Mouse (Mus musculus): ENCODE measurements at regions not wholly inside any gene's neighbourhood (a gene's known extent, or its start where the extent isn't known, plus 50 kb on each side); places are given as distances from the start of the nearest gene placed in this dataset.

DNA sequence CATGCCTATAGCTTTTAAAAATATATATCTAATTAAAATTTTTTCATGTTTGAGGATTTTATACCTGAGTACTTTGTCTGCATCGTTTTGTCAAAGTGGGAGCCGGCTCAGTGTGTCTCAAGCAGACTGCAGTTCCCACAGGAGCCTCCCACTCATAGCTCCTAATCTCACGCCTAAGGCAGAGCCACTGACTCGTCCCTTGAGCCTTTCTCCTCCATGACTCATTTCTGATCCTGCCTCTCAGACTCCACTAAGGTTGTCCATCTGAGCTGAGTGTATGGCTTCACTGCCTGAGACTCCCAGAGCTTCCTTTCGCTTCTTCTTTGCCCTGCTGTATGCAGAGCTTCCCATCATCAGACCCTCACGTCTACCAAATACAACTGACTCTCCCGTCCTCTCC, 98.8 kb downstream of the Efnb2 start:
- no peak for DNase-seq

DNA sequence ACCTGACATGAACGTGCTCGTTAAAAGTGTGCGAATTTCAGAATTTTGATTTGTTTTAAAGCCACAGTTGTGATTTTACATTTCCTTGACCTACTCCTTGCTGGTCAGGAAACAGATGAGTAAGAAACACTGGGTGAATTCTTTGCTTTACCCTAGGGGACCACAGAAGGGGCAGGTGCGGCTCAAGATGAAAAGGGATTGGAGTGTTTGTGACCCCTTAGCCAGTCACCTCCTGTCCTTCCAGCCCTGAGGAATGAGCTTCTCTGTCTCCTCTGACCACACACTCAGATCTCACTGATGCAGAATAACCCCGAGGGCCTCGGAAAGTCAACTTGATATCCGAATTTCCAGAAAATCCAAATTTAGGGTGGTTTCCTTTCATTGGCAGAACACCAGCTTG, 103.0 kb downstream of the Efnb2 start:
- DNase-seq = no peak

GRCm38 (mm10) chr8:8556152-8556551, 104.9 kb downstream of the Efnb2 start:
- DNase-seq = no peak

- DNase-seq = no peak
These were observed 106.4 kb downstream of the Efnb2 start for GRCm38 (mm10) chr8:8554691-8555090.

- no peak for DNase-seq
These were observed 108.3 kb downstream of the Efnb2 start for GRCm38 (mm10) chr8:8552779-8553178.

DNA sequence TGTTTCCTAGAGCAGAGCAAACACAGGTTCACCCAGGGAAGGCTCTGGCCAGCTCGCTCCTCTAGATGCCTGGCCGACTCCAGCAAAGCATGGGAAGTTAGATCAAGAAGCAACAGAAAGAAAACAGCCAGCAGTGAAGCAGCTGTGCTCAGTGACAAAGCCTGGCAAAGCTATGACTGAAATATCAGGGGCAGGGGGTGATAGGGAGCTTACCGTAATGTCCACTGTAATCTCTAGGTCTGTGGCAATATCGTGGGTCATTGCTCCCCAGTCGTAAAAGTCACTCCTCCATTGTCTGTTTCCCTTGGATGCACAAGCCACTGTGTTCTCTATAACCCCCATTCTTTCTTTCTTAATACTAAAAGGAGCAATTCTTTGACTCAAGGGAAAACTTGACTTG, 124.4 kb downstream of the Efnb2 start:
- DNase-seq = no peak

GRCm38 (mm10) chr8:8534787-8535186, 126.3 kb downstream of the Efnb2 start:
- DNase-seq = no peak

GRCm38 (mm10) chr8:8532907-8533306, 128.1 kb downstream of the Efnb2 start:
- DNase-seq = no peak

- no peak for DNase-seq
These were observed 130.5 kb downstream of the Efnb2 start for GRCm38 (mm10) chr8:8530540-8530939.

GRCm38 (mm10) chr8:8521532-8521931, 139.5 kb downstream of the Efnb2 start:
- DNase-seq = no peak

DNA sequence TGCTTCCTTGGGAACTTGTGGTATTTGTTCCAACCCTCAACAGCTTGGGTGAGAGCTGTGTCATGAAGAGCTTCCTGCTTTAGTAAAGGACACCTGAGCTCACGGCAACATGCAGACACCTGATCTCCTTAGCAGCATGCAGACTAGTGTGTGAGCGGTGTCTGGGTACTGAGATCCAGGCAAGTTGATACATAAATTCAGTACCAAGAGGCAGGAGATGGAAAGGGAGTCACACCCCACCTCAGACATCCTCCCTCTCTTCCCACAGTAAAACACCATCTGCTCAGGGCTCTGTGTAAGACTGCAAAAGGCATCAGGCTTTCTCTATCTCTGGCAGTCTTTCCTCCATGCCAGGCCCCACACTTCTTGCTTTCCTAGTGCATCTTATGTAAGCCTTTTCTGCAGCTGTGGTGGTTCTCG, 141.3 kb downstream of the Efnb2 start:
- DNase-seq = no peak

- no peak for DNase-seq
These were observed 143.4 kb downstream of the Efnb2 start for GRCm38 (mm10) chr8:8517599-8517998.

DNA sequence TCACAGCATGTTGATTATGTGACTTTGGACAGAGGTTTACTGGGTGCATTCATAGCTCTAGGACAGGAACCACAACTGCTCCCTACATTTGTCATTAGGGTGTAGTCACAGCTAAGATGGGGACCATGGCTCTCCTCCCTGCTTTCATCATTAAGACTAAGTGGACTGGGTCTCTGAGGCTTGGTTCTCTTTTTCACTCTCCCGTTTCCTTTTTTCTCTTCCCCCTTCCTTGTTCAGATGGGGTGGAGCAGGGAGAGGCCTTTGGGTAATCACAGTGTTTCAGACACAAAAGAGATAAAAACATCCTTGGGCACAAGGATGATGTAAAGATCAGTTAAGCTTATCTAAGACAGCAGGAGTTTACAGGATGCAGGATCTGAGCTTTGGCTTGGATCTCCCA, 144.8 kb downstream of the Efnb2 start:
- DNase-seq = no peak

DNA sequence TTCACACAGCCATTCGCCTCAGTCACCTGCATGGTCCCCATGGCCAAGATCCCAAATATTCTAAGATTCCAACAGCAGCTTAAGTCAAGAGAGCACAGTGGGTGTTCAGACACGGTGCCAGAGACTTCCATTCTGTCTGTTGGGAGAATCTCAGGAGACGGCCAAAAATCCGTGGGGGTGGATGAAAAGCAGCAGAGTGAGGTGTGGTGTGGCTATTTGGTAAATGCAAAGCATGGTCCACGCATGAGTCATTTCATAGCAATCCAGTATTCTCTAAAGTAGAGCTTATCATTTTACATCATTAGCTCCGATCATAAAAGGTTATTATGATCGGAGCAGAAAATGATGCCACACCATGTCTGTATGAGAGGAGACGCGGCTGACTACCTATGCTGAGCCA, 161.1 kb downstream of the Efnb2 start:
- no peak for DNase-seq

DNA sequence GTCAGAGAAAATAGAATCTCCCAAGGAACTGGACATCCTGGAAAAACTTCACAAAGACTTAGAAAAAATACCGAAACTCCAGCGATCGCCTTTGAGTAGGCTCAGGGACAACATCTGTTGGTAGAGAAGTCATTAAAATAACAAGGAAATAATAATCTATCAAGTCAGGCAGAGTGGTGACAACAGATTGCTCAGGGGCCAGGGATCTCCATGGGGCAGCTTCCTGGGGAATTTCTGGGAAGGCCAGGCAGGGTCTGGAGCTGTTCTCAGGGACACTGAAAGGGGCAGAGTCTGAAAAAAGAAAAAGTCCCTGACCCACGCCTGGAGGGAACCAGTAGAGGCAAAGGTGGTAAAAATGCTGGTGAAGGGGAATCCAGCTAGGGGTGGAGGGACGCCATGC, 162.3 kb downstream of the Efnb2 start:
- no peak for DNase-seq

- DNase-seq = no peak
These were observed 165.6 kb downstream of the Efnb2 start for GRCm38 (mm10) chr8:8495472-8495871.

DNA sequence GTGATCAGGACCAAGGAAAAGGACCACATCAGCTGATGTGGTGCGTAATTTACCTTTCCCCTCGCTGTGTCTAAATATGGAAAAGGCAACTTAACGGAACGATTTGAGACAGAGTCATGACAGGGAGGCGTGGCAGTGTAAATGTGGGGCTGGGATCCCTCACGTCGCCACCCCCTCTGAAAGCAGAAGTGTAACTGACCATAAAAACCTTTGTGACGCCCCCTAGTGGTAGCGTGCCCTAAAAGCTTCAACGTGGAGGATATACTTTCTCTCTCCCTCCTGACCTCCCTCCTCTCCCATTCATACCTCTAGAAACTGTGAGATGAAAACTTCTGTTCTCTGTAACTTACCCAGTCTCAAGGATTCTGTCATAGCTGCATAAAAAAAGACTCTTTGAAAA, 166.8 kb downstream of the Efnb2 start:
- DNase-seq = no peak

GRCm38 (mm10) chr8:8491908-8492307, 169.1 kb downstream of the Efnb2 start:
- DNase-seq = no peak

DNA sequence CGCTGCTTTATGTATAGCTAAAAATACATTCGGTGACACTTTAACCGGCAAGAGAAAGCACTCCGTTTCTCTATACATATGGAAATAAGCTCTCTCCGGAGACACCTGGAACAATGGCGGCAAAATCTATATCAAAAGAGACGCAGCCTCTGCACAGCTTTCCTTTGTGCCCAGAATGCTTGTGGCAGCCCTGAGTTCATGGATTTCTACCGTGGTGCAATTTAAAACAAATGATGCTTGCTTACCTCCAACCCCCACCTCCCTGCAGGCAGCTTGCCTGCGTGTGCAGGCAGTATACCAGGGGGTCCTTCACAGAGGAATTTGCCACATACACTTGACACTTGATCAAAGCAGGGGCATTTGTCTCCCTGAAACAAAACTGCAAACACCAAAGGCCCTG, 171.3 kb downstream of the Efnb2 start:
- DNase-seq = no peak

GRCm38 (mm10) chr8:8488695-8489571, 172.1 kb downstream of the Efnb2 start:
- DNase-seq = no peak

GRCm38 (mm10) chr8:8488191-8488694, 172.8 kb downstream of the Efnb2 start:
- DNase-seq = no peak

- no peak for DNase-seq
These were observed 173.3 kb downstream of the Efnb2 start for GRCm38 (mm10) chr8:8487706-8488105.

GRCm38 (mm10) chr8:8486866-8487265, 174.2 kb downstream of the Efnb2 start:
- DNase-seq = no peak

DNA sequence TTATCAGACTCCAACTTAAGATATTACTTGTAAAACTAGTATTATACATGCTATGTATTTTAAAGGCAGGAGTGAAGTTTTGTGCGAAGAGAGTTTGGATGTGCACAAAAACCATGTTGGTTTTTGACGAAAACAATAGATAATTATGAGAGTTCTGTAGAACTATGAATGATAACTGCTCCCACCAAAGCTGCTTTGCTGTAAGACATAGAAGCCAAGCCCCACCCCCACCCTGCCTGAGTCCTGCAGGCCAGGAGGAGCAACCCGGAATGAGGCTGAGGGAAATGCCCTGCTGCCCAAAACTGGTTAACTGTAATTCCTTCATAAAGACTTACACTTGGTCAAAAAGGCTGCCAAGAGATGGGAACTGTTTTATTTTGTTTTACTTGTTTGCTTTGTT, 175.8 kb downstream of the Efnb2 start:
- no peak for DNase-seq

GRCm38 (mm10) chr8:8484546-8484945, 176.5 kb downstream of the Efnb2 start:
- DNase-seq = no peak

Measured in kidney, adult 8-10 months (tissue).